Mouse (Mus musculus): ENCODE measurements at regions not wholly inside any gene's neighbourhood (a gene's known extent, or its start where the extent isn't known, plus 50 kb on each side); places are given as distances from the start of the nearest gene placed in this dataset.

GRCm38 (mm10) chr12:92723022-92723421, 874.1 kb upstream of the Sel1l start:
- Histone ChIP-seq H3K27ac (ENCODE audit: low read depth, low read length) (no peak overlapping the region), H3K4me2 (ENCODE audit: low read depth) (no peak overlapping the region), H3K4me3 (ENCODE audit: low read depth, low read length) (no peak overlapping the region), H3K36me3 (ENCODE audit: control insufficient read depth, insufficient read depth, low read length) (no peaks in the 10 kb centered on the region), H3K4me1 (ENCODE audit: control insufficient read depth, insufficient read depth, low read length) (no peaks in the 10 kb centered on the region), H3K27me3 (ENCODE audit: control insufficient read depth, insufficient read depth, low read length) (no peaks in the 10 kb centered on the region), H3K9me3 (ENCODE audit: control insufficient read depth, low read length) (no peaks in the 10 kb centered on the region), H3K9ac (ENCODE audit: low read length) (no peak overlapping the region)
- DNase-seq (ENCODE audit: low spot score) = no peak
- no peak for ATAC-seq (ENCODE audit: insufficient read depth, low FRiP score, low TSS enrichment)
- WGBS = 91% methylated on average over 3 of the region's 3 CpGs

- Histone ChIP-seq H3K27me3 (ENCODE audit: control insufficient read depth, insufficient read depth, low read length) (no peaks in the 10 kb centered on the region), H3K27ac (ENCODE audit: low read depth, low read length) (no peak overlapping the region), H3K4me2 (ENCODE audit: low read depth) (no peak overlapping the region), H3K4me3 (ENCODE audit: low read depth, low read length) (no peak overlapping the region), H3K9me3 (ENCODE audit: control insufficient read depth, low read length) (no peaks in the 10 kb centered on the region), H3K4me1 (ENCODE audit: control insufficient read depth, insufficient read depth, low read length) (no peaks in the 10 kb centered on the region), H3K36me3 (ENCODE audit: control insufficient read depth, insufficient read depth, low read length) (no peaks in the 10 kb centered on the region), H3K9ac (ENCODE audit: low read length) (no peak overlapping the region)
- DNase-seq (ENCODE audit: low spot score) (no peak), ATAC-seq (ENCODE audit: insufficient read depth, low FRiP score, low TSS enrichment) (no peak)
- WGBS = 96% methylated on average over 16 of the region's 16 CpGs
These were observed 864.5 kb upstream of the Sel1l start for GRCm38 (mm10) chr12:92713415-92713814.

GRCm38 (mm10) chr12:92708466-92708865, 859.5 kb upstream of the Sel1l start:
- Histone ChIP-seq H3K4me3 (ENCODE audit: low read depth, low read length) (no peak overlapping the region), H3K9me3 (ENCODE audit: control insufficient read depth, low read length) (no peaks in the 10 kb centered on the region), H3K27ac (ENCODE audit: low read depth, low read length) (no peak overlapping the region), H3K4me1 (ENCODE audit: control insufficient read depth, insufficient read depth, low read length) (no peaks in the 10 kb centered on the region), H3K27me3 (ENCODE audit: control insufficient read depth, insufficient read depth, low read length) (no peaks in the 10 kb centered on the region), H3K36me3 (ENCODE audit: control insufficient read depth, insufficient read depth, low read length) (no peaks in the 10 kb centered on the region), H3K9ac (ENCODE audit: low read length) (no peak overlapping the region), H3K4me2 (ENCODE audit: low read depth) (no peak overlapping the region)
- WGBS = 55% methylated on average over 3 of the region's 3 CpGs
- DNase-seq (ENCODE audit: low spot score) = no peak
- no peak for ATAC-seq (ENCODE audit: insufficient read depth, low FRiP score, low TSS enrichment)

- Histone ChIP-seq H3K27ac (ENCODE audit: low read depth, low read length) (no peak overlapping the region), H3K36me3 (ENCODE audit: control insufficient read depth, insufficient read depth, low read length) (no peaks in the 10 kb centered on the region), H3K4me3 (ENCODE audit: low read depth, low read length) (no peak overlapping the region), H3K4me2 (ENCODE audit: low read depth) (no peak overlapping the region), H3K9ac (ENCODE audit: low read length) (no peak overlapping the region), H3K4me1 (ENCODE audit: control insufficient read depth, insufficient read depth, low read length) (no peaks in the 10 kb centered on the region), H3K27me3 (ENCODE audit: control insufficient read depth, insufficient read depth, low read length) (no peaks in the 10 kb centered on the region), H3K9me3 (ENCODE audit: control insufficient read depth, low read length) (no peaks in the 10 kb centered on the region)
- DNase-seq (ENCODE audit: low spot score) (no peak), ATAC-seq (ENCODE audit: insufficient read depth, low FRiP score, low TSS enrichment) (no peak)
These were observed 854.8 kb upstream of the Sel1l start for GRCm38 (mm10) chr12:92703731-92704130.

GRCm38 (mm10) chr12:92692956-92693355, 844.0 kb upstream of the Sel1l start:
- Histone ChIP-seq H3K9me3 (ENCODE audit: control insufficient read depth, low read length) (no peaks in the 10 kb centered on the region), H3K27ac (ENCODE audit: low read depth, low read length) (no peak overlapping the region), H3K36me3 (ENCODE audit: control insufficient read depth, insufficient read depth, low read length) (no peaks in the 10 kb centered on the region), H3K27me3 (ENCODE audit: control insufficient read depth, insufficient read depth, low read length) (no peaks in the 10 kb centered on the region), H3K4me1 (ENCODE audit: control insufficient read depth, insufficient read depth, low read length) (no peaks in the 10 kb centered on the region), H3K9ac (ENCODE audit: low read length) (no peak overlapping the region), H3K4me2 (ENCODE audit: low read depth) (no peak overlapping the region), H3K4me3 (ENCODE audit: low read depth, low read length) (no peak overlapping the region)
- no peak for DNase-seq (ENCODE audit: low spot score)
- no peak for ATAC-seq (ENCODE audit: insufficient read depth, low FRiP score, low TSS enrichment)
- 81% methylated on average over 1 of the region's 1 CpGs for WGBS

GRCm38 (mm10) chr12:92672396-92672795, 823.4 kb upstream of the Sel1l start:
- DNase-seq (ENCODE audit: low spot score) (no peak), ATAC-seq (ENCODE audit: insufficient read depth, low FRiP score, low TSS enrichment) (no peak)
- no peaks in the 10 kb centered on the region for H3K4me1 ChIP-seq (ENCODE audit: control insufficient read depth, insufficient read depth, low read length)
- no peak overlapping the region for H3K9ac ChIP-seq (ENCODE audit: low read length)
- H3K27ac ChIP-seq (ENCODE audit: low read depth, low read length) = no peak overlapping the region
- WGBS = 94% methylated on average over 1 of the region's 1 CpGs
- no peak overlapping the region for H3K4me3 ChIP-seq (ENCODE audit: low read depth, low read length)
- no peak overlapping the region for H3K4me2 ChIP-seq (ENCODE audit: low read depth)
- H3K27me3 ChIP-seq (ENCODE audit: control insufficient read depth, insufficient read depth, low read length) = no peaks in the 10 kb centered on the region
- no peaks in the 10 kb centered on the region for H3K9me3 ChIP-seq (ENCODE audit: control insufficient read depth, low read length)
- H3K36me3 ChIP-seq (ENCODE audit: control insufficient read depth, insufficient read depth, low read length) = no peaks in the 10 kb centered on the region

GRCm38 (mm10) chr12:92646634-92647033, 797.7 kb upstream of the Sel1l start:
- no peaks in the 10 kb centered on the region for H3K4me1 ChIP-seq (ENCODE audit: control insufficient read depth, insufficient read depth, low read length)
- WGBS = 77% methylated on average over 2 of the region's 2 CpGs
- no peaks in the 10 kb centered on the region for H3K36me3 ChIP-seq (ENCODE audit: control insufficient read depth, insufficient read depth, low read length)
- H3K27ac ChIP-seq (ENCODE audit: low read depth, low read length) = no peak overlapping the region
- no peak for DNase-seq (ENCODE audit: low spot score)
- no peaks in the 10 kb centered on the region for H3K27me3 ChIP-seq (ENCODE audit: control insufficient read depth, insufficient read depth, low read length)
- H3K4me3 ChIP-seq (ENCODE audit: low read depth, low read length) = no peak overlapping the region
- H3K9me3 ChIP-seq (ENCODE audit: control insufficient read depth, low read length) = no peaks in the 10 kb centered on the region
- H3K9ac ChIP-seq (ENCODE audit: low read length) = no peak overlapping the region
- ATAC-seq (ENCODE audit: insufficient read depth, low FRiP score, low TSS enrichment) = no peak
- no peak overlapping the region for H3K4me2 ChIP-seq (ENCODE audit: low read depth)

GRCm38 (mm10) chr12:92645006-92645624, 796.2 kb upstream of the Sel1l start:
- no peak overlapping the region for H3K4me3 ChIP-seq (ENCODE audit: low read depth, low read length)
- no peaks in the 10 kb centered on the region for H3K36me3 ChIP-seq (ENCODE audit: control insufficient read depth, insufficient read depth, low read length)
- DNase-seq (ENCODE audit: low spot score) (no peak), ATAC-seq (ENCODE audit: insufficient read depth, low FRiP score, low TSS enrichment) (no peak)
- H3K9me3 ChIP-seq (ENCODE audit: control insufficient read depth, low read length) = no peaks in the 10 kb centered on the region
- no peaks in the 10 kb centered on the region for H3K4me1 ChIP-seq (ENCODE audit: control insufficient read depth, insufficient read depth, low read length)
- no peak overlapping the region for H3K9ac ChIP-seq (ENCODE audit: low read length)
- no peak overlapping the region for H3K27ac ChIP-seq (ENCODE audit: low read depth, low read length)
- WGBS = 83% methylated on average over 4 of the region's 4 CpGs
- H3K27me3 ChIP-seq (ENCODE audit: control insufficient read depth, insufficient read depth, low read length) = no peaks in the 10 kb centered on the region
- H3K4me2 ChIP-seq (ENCODE audit: low read depth) = no peak overlapping the region

- no peak overlapping the region for H3K4me3 ChIP-seq (ENCODE audit: low read depth, low read length)
- H3K4me1 ChIP-seq (ENCODE audit: control insufficient read depth, insufficient read depth, low read length) = no peaks in the 10 kb centered on the region
- no peak overlapping the region for H3K9ac ChIP-seq (ENCODE audit: low read length)
- H3K27ac ChIP-seq (ENCODE audit: low read depth, low read length) = no peak overlapping the region
- DNase-seq (ENCODE audit: low spot score) (no peak), ATAC-seq (ENCODE audit: insufficient read depth, low FRiP score, low TSS enrichment) (no peak)
- no peaks in the 10 kb centered on the region for H3K36me3 ChIP-seq (ENCODE audit: control insufficient read depth, insufficient read depth, low read length)
- no peak overlapping the region for H3K4me2 ChIP-seq (ENCODE audit: low read depth)
- no peaks in the 10 kb centered on the region for H3K27me3 ChIP-seq (ENCODE audit: control insufficient read depth, insufficient read depth, low read length)
- H3K9me3 ChIP-seq (ENCODE audit: control insufficient read depth, low read length) = no peaks in the 10 kb centered on the region
These were observed 770.2 kb upstream of the Sel1l start for GRCm38 (mm10) chr12:92619120-92619519.

All from neural tube, embryonic 11.5 days (tissue).